Mouse (Mus musculus) left cerebral cortex, postnatal 10 days (tissue): ENCODE results near the gene Tmem110. TPM values are rescaled to one million over a fixed set of nuclear protein-coding genes. Genes with fewer than 3 reads are reported as not detected.

Source experiments
- DNase-seq, 2 experiments: peaks; one replicate each; pipeline ENCODE4 v3.0.0; 2021 to 2022; ENCODE audit warnings: low spot score in 2 of 2, mixed read lengths in 1 of 2; ENCODE audit errors: extremely low spot score in 1 of 2
- intact Hi-C: fragments of 180-260 bp; cut with DNase I; formaldehyde crosslinking; loops from one replicate; pipeline ENCODE4 v1.15.1; 2025
- total RNA-seq, 2 experiments: library from RNA; stranded (reverse); gene quantifications; 2 replicates each; pipeline ENCODE4 v1.2.3; 2021

Tmem110 gene
- 10 to 100 TPM; 22.6 to 24.3 TPM for total RNA-seq

DNA sequence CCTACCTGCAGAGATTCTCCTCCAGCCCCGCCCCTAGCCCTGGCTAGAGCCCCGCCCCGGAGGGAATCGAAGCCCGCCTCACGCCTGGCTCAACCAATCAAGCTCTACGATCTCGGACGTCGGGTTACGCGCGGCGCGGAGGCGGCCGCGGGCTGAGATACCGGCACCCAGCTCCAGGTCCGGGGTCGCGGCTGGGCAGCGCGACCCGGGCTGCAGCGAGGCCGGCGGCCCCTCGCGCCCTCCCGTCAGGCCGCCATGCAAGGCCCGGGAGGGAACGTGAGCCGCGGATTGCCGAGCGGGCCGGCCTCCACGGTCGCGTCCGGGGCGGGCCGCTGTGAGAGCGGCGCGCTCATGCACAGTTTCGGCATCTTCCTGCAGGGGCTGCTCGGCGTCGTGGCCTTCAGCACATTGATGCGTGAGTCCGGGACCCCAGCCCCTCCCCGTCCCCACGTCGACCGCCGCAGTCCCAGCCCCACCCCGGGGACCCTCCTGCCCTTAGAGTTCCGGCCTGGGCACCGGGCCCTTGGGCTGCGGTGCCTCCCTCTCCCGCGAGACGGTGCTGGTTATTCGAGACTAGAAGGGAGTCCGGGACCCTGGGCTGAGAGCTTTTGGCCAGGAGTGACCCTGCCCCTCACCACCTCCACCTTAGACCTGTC lies at the start of gene Tmem110:
TSS of gene Tmem110 (plus strand) at position 115 of the 656 bp plus-strand sequence.
- peak; percentile 75 to 90 for DNase-seq
- intact Hi-C loops = no loop called here

- intact Hi-C loops = loop anchor here (5.0 kb wide), 1 partner anchor 67 kb away; no protein-coding TSS in a partner anchor
- DNase-seq = no peak
These were observed 40.8 kb upstream of the Tmem110 start for GRCm38 (mm10) chr14:30784614-30785013.

DNA sequence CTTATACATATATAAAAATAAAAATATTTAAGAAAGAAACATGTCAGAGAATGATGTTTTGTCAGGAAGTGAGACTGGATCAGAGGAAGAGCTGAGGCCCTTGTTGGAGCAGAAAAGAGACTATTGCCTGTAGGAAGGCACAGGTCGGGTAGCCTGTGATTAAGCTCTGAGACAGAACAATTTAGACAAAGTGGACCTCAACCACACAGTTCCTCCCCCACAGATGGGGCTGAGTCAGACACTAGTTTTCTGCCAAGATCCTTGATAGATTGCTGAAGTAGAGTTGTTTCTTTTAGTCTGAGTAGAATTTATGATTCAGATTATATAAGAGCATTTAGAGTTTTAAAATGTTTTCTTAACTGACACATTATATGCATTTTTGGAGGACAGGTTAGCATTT lies 35.9 kb upstream of the Tmem110 start:
- no peak for DNase-seq
- intact Hi-C loops = loop anchor here (5.0 kb wide), 1 partner anchor 72 kb away; no protein-coding TSS in a partner anchor

DNA sequence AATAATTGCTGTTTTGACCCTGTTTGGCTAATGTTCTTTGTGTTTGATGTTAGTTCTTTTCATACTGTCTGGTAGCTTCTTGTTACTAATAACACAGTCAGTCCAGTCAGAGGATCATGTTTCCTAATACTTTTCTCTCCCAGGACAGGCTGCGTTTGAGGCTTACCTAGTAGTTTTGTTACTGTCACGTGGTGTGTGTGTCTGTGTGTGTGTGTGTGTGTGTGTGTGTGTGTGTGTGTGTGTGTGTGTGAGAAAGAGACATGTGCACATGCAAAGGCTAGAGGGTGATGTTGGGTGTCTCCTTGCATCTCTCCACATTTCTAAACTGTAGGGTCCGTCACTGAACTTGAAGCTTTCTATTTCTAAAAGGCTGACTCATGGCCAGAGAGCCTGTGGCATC lies 32.5 kb upstream of the Tmem110 start:
- DNase-seq = no peak
- intact Hi-C loops = no loop called here

GRCm38 (mm10) chr14:30801756-30802155 lies 23.6 kb upstream of the Tmem110 start:
- no peak for DNase-seq
- intact Hi-C loops = no loop called here

GRCm38 (mm10) chr14:30821136-30821535 lies 4.3 kb upstream of the Tmem110 start:
- intact Hi-C loops = no loop called here
- DNase-seq = no peak

- intact Hi-C loops = no loop called here
- DNase-seq = no peak
These were observed 864 bp upstream of the Tmem110 start for GRCm38 (mm10) chr14:30824456-30824995.

GRCm38 (mm10) chr14:30825021-30825475 lies 342 bp upstream of the Tmem110 start:
- DNase-seq = no peak

GRCm38 (mm10) chr14:30826174-30827140 lies 1.1 kb downstream of the Tmem110 start:
- intact Hi-C loops = no loop called here

More at GRCm38 (mm10) chr14:30825021-30825475, 342 bp upstream of the Tmem110 start:
- intact Hi-C loops = no loop called here

GRCm38 (mm10) chr14:30827480-30827879 lies 2.1 kb downstream of the Tmem110 start:
- intact Hi-C loops = no loop called here

More at GRCm38 (mm10) chr14:30826174-30827140, 1.1 kb downstream of the Tmem110 start:
- DNase-seq = no peak

DNA sequence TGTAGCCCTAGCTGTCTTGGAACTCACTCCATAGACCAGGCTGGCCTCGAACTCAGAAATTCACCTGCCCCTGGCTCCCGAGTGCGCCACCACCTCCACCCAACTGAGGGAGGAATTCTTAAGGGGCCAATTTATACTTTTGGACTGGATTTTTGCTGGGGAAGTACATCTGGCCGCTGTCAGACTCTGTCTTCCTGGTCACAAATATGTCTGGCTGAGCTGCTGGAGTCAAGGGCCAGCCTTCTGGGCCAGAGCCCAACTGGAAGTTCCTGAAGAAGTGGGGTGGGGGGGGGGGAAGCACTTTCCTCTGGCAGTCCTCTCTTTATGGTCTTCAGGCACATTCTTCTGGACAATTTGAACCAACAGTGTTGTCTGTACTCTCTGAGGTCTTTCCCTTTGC lies 2.7 kb downstream of the Tmem110 start:
- intact Hi-C loops = no loop called here
- no peak for DNase-seq

More at GRCm38 (mm10) chr14:30827480-30827879, 2.1 kb downstream of the Tmem110 start:
- DNase-seq = no peak

GRCm38 (mm10) chr14:30828635-30829460 lies 3.5 kb downstream of the Tmem110 start:
- intact Hi-C loops = no loop called here
- no peak for DNase-seq

GRCm38 (mm10) chr14:30837416-30837996 lies 12.1 kb downstream of the Tmem110 start:
- intact Hi-C loops = no loop called here
- peak in 1 of 2 experiments; percentile 4 for DNase-seq

DNA sequence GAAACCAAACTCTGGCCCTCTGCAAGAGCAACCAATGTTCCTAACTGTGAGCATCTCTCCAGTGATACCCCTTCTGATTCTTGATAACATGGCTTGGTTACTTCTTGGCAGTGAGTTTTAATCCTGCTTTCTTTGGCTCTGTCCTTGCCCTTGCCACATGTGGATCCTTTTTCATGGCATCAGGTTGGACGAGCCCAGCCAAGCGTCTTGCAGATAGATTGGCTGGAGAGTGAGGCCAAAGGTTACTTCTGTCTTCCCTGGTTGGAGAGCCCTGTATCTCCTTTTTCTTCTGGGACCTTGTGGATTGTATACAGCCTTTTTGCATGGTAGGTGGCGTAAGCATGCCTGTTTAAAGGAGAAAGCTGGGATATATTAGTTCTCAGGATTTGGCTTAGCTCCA lies 18.3 kb downstream of the Tmem110 start:
- intact Hi-C loops = no loop called here
- no peak for DNase-seq

- intact Hi-C loops = no loop called here
- DNase-seq = no peak
These were observed 25.1 kb downstream of the Tmem110 start for GRCm38 (mm10) chr14:30850504-30850903.

GRCm38 (mm10) chr14:30852325-30852724 lies 26.9 kb downstream of the Tmem110 start:
- intact Hi-C loops = no loop called here
- DNase-seq = no peak

DNA sequence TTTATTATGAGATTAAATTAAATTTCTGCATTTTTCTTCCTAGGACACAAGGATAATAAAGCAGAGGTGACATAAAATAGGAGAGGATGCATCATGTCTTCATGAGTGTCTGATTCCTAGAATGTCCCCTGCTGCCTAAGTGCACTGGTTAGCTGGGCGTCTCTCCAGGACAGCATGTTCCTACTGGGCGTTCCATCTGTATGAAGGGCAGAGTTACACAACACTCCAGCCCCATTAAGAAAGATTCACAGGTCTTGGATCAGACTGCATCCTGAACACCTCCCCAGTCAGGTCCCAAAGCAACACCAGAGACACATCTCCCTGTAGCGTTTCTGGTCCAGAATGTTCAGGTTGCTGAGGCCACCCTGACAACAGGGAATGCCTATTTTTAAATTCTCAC lies 29.9 kb downstream of the Tmem110 start:
- intact Hi-C loops = no loop called here
- no peak for DNase-seq

DNA sequence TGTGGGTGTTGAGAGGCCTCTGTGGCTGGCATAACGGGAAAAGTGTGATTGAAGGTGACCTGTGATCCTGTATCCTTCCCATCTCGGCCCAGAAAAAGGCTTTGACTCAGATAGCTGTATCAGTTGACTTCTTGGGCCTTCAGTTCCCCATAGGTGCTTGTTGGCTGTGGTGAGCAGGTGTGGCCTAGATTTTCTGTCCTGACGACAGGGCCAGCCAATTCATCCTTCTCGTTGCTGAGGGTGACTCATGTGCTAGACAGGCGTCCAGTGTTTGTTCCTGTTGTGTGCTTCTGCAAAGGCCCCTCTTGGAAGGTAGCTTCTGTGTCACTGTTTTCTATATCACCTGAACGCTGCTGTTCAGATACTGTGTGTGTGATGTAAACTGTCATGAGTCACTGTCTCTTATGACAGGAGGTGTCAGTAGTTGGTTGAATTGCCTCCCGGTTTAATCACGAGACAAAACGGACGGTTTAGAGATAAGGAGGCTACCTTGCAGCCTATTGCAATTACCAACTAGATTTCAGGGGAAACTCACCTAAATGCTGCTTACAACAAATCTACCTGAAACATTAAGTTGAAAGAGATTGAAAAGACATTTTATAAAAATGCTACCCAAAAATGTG lies 31.6 kb downstream of the Tmem110 start:
- no peak for DNase-seq
- intact Hi-C loops = no loop called here
